Mouse (Mus musculus): ENCODE results near the gene AL732309.1.
A peak's percentile ranks its signal among the peaks of the same experiment; 100 is the strongest.

AL732309.1 gene

GRCm38 (mm10) chr2:25217666-25218065 is 29.0 kb downstream of the AL732309.1 start:
- DNase-seq (ENCODE audit: low spot score in 2 of 2) = no peak

DNA sequence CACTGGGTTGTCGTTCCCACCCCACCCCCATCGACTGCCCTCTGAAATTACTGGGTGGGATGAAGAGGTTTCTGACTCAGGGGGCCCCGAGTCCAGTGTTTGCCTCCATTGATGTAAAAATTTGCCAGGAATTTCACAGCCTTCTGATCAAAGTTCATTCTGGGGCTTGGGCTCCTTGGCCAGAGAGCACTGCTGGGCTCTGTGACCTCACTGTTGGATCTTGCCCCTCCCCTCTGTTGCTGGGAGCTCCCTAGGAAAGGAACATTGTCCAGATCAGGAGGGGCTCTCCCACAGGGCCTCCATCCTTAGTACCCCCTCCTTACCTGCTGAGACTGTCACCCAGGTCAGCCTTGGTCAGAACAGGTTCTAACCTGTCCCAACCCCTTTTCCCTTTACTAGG is 32.2 kb downstream of the AL732309.1 start, which contains the start of gene Stpg3:
Stpg3 (minus strand) TSS at position 194 of the 400 bp plus-strand sequence.
- no peak for DNase-seq (ENCODE audit: low spot score in 2 of 2)

DNA sequence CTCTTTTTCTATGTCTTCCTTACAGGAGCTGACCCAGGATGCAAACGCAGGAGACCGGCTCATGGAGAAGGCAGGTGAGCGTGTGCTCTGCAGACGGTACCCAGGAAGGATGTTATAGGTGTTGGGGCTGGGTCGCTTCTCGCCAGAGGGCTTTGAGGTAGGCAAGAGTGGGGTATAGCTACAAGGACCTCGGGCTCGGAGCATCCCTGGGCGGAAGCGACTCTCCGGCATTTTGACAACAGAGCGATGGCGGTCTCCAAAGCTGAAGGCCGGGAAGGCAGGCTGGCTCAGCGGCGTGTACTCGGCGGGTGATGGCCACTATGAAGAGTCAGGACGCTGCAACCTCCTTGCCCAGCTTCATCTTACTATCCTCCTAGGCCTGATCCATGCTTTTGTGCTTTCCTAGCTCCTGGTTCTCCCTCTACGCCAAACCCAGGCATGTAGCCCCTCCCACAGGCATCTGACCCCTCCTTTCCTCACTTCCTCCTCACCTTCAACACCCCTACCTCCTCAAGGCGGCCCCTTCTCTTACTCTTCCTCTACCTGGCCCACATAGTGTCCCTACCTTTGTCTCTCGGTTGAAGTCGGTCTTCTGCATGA is 33.3 kb downstream of the AL732309.1 start:
- DNase-seq (ENCODE audit: low spot score in 2 of 2) = peak in 1 of 2 experiments; percentile 17

DNA sequence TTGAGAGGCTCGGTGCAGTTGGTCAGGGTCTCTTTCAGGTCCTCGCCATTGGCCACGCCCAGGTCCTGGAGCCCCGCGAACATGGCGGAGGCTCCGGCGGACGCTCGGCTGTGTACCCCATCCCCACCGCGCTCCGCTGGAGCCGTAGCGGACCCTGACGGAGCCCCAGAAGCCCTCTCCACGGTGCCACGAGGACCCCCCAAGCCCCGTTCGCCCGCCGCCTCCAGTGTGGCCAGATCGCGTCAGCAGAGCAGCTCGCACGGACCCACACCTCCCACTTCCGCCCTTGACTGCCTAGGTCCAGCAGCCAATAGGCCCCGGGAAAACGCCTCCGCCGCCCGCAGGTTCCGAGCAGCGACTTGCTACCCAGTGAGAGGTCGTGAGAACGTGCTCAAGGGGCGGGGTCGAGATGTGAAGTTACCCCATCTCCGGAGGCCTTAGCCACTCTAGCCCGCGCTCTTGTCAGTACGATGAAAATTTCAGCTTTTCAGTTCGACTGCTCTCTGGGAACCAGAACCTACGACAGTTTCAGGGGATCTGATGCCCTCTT is 35.5 kb downstream of the AL732309.1 start, which contains the start of gene Nelfb:
Nelfb (minus strand) TSS at position 369 of the 550 bp plus-strand sequence.
- peak; percentile 90 to 91 for DNase-seq (ENCODE audit: low spot score in 2 of 2)

GRCm38 (mm10) chr2:25210686-25211085 is 36.0 kb downstream of the AL732309.1 start:
- peak in 1 of 2 experiments; percentile 23 for DNase-seq (ENCODE audit: low spot score in 2 of 2)

DNA sequence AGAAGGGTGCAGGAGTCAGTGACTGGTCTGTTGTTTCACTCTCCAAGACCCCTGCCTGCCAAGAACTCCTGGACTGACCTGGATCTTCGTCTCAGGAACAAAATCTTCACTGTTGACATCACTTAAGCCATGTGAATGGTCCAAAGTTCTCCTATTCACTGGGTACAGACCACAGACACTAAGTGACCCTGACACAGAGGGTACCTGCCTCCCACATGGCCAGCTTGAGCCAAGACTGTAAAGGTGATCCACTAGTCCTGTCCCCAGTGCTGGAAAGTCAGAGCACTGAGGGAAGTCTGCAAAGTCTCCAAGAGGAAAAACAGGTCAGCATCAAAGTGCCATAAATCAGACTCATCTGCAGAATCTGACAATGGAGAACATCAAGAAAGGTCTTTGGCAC is 39.1 kb downstream of the AL732309.1 start:
- peak in 1 of 2 experiments; percentile 15 for DNase-seq (ENCODE audit: low spot score in 2 of 2)

DNA sequence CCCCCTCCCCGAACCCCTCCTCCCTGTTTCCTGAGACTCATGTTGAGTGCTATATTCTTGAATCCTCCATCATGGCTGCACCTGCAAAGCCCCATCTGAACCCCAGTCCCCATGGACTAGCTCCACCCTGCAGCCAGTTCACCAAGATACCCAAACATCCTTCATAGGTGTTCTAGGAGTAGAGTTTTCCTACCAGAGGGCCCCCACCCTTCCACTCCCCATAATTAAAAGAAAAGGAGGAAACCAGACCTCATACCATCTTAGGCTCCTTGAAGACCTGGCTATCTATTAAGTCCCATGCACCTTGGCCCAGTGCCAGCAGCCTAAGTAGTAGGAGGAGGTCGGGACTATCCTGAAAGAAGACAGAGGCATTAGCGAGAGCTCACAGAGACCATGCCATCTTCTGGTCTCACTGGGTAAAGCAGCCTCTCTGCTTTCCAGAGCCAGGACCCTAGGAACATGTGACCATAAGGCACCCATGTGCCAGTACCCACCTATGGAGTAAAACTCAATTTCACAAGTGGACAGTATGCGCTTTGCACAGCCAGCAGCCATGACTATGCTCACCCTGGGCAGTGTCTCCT is 42.9 kb downstream of the AL732309.1 start:
- peak in 1 of 2 experiments; percentile 41 for DNase-seq (ENCODE audit: low spot score in 2 of 2)

GRCm38 (mm10) chr2:25200631-25201030 is 46.0 kb downstream of the AL732309.1 start:
- DNase-seq (ENCODE audit: low spot score in 2 of 2) = peak in 1 of 2 experiments; percentile 22

GRCm38 (mm10) chr2:25197946-25198345 is 48.7 kb downstream of the AL732309.1 start:
- DNase-seq (ENCODE audit: low spot score in 2 of 2) = no peak

DNA sequence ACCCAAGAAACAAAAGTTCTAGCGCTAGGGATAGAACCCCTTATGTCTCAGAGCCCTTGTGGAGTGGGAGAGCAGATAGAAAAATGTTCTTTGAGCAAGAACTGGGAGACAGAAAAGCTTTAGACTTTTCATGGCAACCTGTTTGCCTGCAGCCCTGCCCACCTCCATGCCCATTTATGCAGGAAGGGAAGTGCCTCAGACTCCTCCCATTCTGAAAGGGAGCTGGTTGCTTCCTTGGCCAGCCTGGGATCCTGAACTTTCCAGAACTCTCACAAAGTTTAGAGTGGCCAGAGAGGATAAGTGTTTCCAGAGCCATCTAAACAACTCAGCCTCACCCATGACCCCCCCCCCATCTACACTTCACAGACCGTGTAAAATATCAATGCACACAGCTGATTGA is 49.5 kb downstream of the AL732309.1 start:
- DNase-seq (ENCODE audit: low spot score in 2 of 2) = no peak

DNA sequence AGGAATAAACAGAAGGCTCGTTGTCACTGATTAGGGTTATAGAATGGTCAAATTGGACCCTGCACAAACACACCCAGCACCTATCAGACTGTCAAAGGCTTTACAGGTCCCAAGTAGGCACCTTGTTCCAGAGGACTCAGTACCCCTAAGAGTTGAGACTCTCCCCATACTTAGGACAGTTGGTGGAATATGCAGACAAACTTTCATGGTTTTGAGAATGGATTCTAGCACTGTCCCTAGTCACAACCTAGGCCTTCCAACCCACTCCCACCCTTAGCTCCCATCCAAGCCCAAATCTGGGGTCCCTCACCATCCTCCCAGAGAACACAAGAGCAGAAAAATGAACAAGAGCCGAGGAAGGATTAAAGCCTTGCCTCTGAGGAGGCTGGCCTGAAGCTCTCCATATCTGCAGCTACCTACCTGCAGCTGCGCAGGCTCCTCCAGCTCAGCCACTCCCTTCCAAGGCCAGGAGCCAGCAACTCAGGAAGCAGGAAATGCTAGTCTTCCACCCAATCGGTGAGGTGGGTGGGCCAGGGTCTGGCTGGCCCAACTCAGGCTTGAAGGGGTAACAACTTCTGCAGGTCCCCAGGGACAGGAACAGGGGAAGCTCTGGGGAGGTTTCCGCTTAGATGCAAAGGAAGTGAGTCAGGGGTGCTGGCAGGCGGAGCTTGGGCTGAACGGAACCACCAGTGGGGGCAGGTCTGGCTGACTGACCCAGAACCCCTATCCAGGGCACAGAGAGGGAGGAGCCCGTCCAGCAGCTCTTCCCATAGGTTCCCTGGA is 50.3 kb downstream of the AL732309.1 start, which contains the start of gene Tor4a:
Tor4a (minus strand) TSS at position 715 of the 783 bp plus-strand sequence.
- DNase-seq (ENCODE audit: low spot score in 2 of 2) = peak in 1 of 2 experiments; percentile 55

GRCm38 (mm10) chr2:25195211-25196156 is 51.2 kb downstream of the AL732309.1 start:
- DNase-seq (ENCODE audit: low spot score in 2 of 2) = peak in 1 of 2 experiments; percentile 53

Measured in right cerebral cortex, postnatal 10 days (tissue).